Mouse (Mus musculus) CD4-positive, CD25-positive, alpha-beta regulatory T cell, adult 2 months (primary cell): ENCODE results near the gene Gm8677.
"Not testable (repeated sequence)": the region's sequence is repeated elsewhere in the genome, so short reads cannot be mapped to it uniquely, and the experiment has no call there.

Experiments
- DNase-seq: peaks from one replicate; pipeline ENCODE4 v3.0.0-alpha.2; 2012; ENCODE audit warnings: low read depth, low spot score

Gene Gm8677

DNA sequence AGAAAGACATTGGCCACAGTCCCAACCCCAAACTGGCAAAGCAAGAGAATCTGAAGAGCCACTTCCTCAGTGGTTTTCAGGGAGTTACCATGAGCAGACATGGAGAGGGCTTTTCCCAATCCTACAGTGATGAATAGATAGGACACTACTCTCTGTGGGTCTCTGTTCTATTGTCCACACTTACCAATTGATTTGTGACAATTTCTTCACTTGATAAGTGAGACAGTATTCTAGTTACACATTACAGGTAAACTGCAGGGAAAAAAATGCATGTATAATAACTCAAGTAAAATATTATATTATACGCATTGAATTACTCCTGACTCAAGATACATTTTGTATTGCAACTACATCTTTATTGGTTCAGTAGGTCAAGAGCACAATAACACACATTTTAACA is at the start of gene Gm8677:
Gm8677 (minus strand) TSS at position 101 of the 400 bp plus-strand sequence.
- DNase-seq = not testable (repeated sequence)

DNA sequence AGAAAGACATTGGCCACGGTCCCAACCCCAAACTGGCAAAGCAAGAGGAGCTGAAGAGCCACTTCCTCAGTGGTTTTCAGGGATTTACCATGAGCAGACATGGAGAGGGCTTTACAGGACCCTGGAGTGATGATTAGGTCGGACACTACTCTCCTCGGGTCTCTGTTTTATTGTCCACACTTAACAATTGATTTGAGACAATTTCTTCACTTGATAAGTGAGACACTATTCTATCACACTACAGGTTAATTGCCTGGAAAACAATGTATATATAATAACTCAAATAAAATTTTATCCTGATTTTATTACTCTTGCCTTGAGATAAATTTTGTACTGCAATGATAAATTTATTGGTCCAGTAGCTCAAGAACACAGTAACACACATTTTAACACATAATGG is 30.6 kb upstream of the Gm8677 start, which contains the start of gene Gm4201:
Gm4201 (minus strand) TSS at position 101 of the 400 bp plus-strand sequence.
- DNase-seq = not testable (repeated sequence)

DNA sequence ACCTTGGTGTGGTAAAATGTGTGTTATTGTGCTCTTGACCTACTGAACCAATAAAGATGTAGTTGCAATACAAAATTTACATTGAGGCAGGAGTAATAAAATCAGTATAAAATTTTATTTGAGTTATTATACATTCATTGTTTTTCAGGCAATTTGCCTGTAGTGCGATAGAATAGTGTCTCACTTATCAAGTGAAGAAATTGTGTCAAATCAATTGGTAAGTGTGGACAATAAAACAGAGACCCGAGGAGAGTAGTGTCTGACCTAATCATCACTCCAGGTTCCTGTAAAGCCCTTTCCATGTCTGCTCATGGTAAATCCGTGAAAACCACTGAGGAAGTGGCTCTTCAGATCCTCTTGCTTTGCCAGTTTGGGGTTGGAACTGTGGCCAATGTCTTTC is 12.0 kb downstream of the Gm8677 start, which contains the start of gene Vmn1r152:
Vmn1r152 (plus strand) TSS at position 301 of the 400 bp plus-strand sequence.
- DNase-seq = not testable (repeated sequence)

DNA sequence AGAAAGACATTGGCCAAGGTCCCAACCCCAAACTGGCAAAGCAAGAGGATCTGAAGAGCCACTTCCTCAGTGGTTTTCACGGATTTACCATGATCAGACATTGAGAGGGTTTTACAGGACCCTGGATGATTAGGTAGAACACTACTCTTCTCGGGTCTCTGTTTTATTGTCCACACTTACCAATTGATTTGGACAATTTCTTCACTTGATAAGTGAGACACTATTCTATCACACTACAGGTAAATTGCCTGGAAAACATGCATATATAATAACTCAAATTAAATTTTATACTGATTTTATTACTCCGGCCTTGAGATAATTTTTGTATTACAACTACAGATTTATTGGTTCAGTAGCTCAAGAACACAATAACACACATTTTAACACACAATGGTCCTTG is 35.1 kb downstream of the Gm8677 start, which contains the start of gene Vmn1r151:
Vmn1r151 (minus strand) TSS at position 101 of the 400 bp plus-strand sequence.
- DNase-seq = not testable (repeated sequence)
